Mouse (Mus musculus) E14TG2a.4 (cell line): Measurements from ENCODE around the gene Klhl5.

Experiments
- CTCF ChIP-seq: conservative IDR thresholded peaks from 2 replicates; pipeline ENCODE4 v1.5.1; 2014; ENCODE audit warnings: low read length
- NANOG ChIP-seq: IDR thresholded peaks from 2 replicates; pipeline ENCODE4 v1.6.1; 2014; ENCODE audit warnings: borderline replicate concordance, low read length, mixed read lengths

DNA sequence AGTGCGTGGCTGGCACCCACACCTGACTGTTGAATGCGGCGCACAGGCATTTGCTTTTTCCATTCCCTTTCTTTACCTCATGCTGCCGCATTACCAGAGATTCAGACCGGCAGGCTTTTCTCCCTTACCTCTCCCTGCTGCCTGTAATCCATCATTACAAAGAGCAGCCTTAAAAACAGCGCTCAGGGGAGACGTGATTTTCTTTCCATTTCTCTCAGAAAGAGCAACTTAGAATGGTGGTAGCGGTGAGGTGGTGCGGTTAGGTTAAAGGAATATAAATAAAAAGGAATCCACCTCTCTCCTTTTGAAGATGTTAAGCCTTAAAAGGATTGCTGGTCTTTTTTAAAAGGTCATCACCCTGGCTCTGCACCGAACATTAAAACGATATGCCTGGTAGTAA lies 37.5 kb upstream of the Klhl5 start:
- no peak for TF ChIP-seq CTCF
- no peak for TF ChIP-seq NANOG
